Mouse (Mus musculus): ENCODE measurements around the gene Unc5b. TPM values are rescaled to one million over a fixed set of nuclear protein-coding genes. Genes with fewer than 3 reads are reported as not detected.
A peak's percentile ranks its signal among the peaks of the same experiment; 100 is the strongest.

The Unc5b gene
- total RNA-seq, 4 experiments from 2014 or later = 12.9 to 16.4 (median 15.0) TPM

- DNase-seq (ENCODE audit: low spot score in 2 of 2) = no peak
Observed at GRCm38 (mm10) chr10:60821311-60821710, 10.1 kb downstream of the Unc5b start.

DNA sequence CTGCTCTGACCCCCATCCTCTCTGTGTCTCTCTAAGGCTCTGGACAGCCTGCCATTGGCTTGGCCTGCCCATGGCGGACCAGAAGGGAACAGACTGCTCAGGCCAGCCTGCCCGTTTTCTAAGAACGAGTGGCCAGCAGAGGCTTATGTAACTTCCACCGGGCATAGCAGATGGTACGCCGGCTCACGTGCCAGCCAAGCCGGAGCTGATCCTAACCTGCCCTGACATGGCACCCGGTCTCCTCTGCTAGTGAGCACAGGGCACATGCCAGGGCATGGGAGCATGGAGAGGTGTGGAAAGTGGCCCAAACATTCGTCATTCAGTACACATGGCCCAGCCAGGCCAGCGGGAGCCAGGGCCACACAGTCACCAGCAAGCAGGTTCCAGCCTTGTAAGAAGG, 10.8 kb downstream of the Unc5b start:
- DNase-seq (ENCODE audit: low spot score in 2 of 2) = peak in 1 of 2 experiments; percentile 36

- no peak for DNase-seq (ENCODE audit: low spot score in 2 of 2)
Observed at GRCm38 (mm10) chr10:60819654-60820192, 11.7 kb downstream of the Unc5b start.

GRCm38 (mm10) chr10:60819179-60819578, 12.2 kb downstream of the Unc5b start:
- no peak for DNase-seq (ENCODE audit: low spot score in 2 of 2)

DNA sequence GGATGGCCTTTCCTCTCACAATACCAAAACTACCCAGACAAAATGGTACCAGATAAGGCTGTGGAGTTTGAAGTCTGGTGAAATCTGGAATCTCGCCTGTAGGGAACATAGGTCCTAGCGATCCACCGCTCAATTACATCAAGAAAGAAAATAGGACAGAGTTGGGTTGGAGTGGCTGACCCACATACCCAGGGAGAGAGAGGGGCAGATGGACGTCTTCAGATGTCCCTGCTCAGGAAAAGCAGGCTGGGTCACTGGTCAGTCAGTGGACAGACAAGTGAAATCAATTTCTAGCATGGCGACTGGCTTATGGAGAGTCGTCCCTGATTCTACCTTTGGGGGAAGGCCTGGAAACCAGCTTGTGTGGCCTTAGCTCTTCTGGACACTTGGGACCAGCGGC, 12.7 kb downstream of the Unc5b start:
- DNase-seq (ENCODE audit: low spot score in 2 of 2) = no peak

GRCm38 (mm10) chr10:60817868-60818267, 13.5 kb downstream of the Unc5b start:
- DNase-seq (ENCODE audit: low spot score in 2 of 2) = no peak

GRCm38 (mm10) chr10:60816872-60817648, 14.3 kb downstream of the Unc5b start:
- DNase-seq (ENCODE audit: low spot score in 2 of 2) = peak; percentile 80 to 84

- no peak for DNase-seq (ENCODE audit: low spot score in 2 of 2)
Observed at GRCm38 (mm10) chr10:60815855-60816254, 15.5 kb downstream of the Unc5b start.

DNA sequence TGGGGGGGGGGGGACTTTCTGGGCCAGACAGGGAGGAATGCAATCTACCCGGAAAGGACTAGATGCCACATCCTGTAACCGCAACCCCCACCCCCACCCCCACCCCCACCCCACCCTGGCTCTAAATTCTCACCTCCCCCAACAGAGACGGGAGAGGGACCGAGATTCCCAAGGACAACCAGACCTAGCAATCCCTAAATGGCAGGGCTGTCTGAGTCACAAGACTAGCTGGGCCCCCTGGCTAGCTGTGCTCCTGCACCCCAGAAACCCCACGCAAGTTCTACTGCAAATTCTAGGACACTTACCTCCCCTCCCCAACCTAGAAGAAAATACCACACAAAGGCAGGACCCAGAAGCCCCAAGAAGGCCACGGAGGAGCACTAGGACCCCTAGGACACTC, 16.3 kb downstream of the Unc5b start:
- no peak for DNase-seq (ENCODE audit: low spot score in 2 of 2)

- DNase-seq (ENCODE audit: low spot score in 2 of 2) = no peak
Observed at GRCm38 (mm10) chr10:60814444-60815057, 16.8 kb downstream of the Unc5b start.

GRCm38 (mm10) chr10:60813606-60814005, 17.8 kb downstream of the Unc5b start:
- no peak for DNase-seq (ENCODE audit: low spot score in 2 of 2)

DNA sequence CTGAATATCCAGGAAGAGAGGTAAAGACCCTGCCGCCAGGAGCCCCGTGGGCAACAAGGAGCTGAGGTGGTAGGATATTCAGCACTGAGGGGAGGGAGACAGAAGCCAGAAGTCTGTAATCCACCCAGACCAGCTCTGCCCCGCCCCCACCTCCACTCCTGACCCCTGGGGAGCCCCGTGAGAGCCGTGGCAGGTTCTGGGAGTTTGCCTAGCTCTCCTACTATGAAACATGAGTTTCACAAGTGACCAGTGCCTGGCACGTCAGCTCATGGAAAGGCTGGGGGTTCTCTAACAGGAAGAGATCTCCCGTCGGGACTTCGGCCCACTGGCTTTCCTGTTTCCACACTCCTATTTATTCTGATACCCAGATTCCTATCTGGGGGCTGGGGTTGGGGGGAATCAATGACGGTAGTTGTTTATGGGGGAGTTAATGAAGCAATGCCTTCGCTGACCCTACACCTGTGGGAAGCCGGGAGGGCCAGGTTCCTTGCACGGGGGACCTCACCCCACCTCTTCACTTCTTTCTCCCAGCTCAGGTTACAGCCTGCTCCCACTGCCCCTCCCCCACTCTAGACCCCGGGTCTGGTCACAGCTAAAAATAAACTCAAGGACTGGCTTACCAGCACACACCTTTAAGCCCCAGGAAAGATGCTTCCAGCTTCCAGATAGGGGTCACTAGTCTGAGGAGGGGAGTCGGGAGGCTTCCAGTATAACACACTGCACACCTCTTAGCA, 19.4 kb downstream of the Unc5b start:
- DNase-seq (ENCODE audit: low spot score in 2 of 2) = no peak

GRCm38 (mm10) chr10:60808447-60808846, 22.9 kb downstream of the Unc5b start:
- DNase-seq (ENCODE audit: low spot score in 2 of 2) = no peak

- DNase-seq (ENCODE audit: low spot score in 2 of 2) = no peak
Observed at GRCm38 (mm10) chr10:60807531-60808185, 23.7 kb downstream of the Unc5b start.

DNA sequence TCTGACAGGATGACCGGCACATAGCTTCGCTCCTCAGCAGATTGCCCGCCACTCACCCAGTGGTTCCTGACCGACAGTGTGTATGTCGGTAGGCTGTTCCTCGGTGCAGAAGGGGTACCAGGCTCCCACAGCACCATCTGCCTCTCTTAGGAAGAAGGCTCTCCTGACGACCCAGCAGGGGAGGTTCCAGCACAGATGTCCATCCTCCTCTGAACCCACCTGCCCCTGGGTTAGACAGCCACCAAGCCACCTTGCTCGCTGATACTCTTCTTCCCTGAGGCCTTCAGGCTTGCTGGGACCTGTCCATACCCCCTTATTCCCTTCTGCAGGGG, 25.2 kb downstream of the Unc5b start:
- DNase-seq (ENCODE audit: low spot score in 2 of 2) = no peak

- DNase-seq (ENCODE audit: low spot score in 2 of 2) = no peak
Observed at GRCm38 (mm10) chr10:60805436-60806206, 25.8 kb downstream of the Unc5b start.

DNA sequence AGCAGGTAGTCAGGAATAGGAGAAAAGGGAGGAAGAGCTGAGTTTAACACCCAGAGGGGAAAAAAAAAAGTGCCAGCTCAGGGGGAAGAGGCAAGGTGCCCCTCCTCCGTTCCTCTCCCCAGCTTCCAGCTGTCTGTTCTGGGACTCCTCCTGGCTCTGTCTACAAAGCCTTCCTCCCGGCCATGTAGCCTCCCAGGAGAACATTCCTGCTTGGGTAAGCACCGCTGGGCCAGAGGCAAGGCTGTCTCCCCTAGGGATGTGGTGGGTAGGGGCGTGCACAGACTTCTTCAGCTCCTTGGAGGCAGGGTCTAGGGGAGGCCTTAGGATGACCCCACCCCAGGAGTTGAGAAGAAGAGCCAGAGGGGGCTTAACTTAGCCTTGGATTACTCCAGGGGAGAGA, 26.5 kb downstream of the Unc5b start:
- DNase-seq (ENCODE audit: low spot score in 2 of 2) = no peak

GRCm38 (mm10) chr10:60803971-60804370, 27.4 kb downstream of the Unc5b start:
- DNase-seq (ENCODE audit: low spot score in 2 of 2) = no peak

- DNase-seq (ENCODE audit: low spot score in 2 of 2) = no peak
Observed at GRCm38 (mm10) chr10:60801898-60802412, 29.4 kb downstream of the Unc5b start.

DNA sequence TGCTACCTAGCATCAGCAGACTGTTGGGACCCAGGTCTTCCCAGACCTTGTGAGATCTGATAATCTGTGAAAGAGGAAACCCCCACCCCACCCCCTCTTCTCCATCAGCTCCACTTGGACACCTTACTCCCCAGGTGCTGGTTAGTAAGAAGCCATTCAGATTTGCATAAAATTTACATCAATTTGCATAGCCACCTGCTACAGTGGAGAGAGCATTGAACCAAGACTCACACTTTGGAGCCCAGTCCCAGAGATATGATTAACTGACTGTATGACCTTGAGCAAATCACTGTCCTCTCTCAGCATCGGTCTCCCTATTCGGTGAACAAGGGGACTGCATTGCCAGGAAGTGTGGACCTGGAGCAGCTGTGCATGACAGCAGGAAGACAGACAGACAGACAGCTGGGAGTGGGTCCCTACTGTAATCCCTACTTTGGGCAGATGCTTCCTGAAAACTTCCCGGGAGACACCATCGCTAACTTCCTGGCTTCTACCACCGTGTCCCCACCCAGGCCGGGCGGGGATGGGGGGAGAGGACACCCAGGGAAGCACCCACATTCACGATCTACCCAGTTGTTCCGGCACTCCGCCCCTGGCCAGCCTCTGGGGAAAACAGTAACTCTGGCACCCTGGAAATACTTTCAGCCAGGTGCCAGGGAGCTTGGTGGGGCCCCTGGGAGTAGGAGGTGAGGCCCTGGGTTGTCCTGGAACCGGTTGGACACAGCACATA, 30.0 kb downstream of the Unc5b start:
- DNase-seq (ENCODE audit: low spot score in 2 of 2) = no peak

Measured in layer of hippocampus, adult 8-10 months (tissue).